Mouse (Mus musculus) liver, adult 2 months (tissue): ENCODE data around the gene Pdcd7. TPM values are rescaled to one million over a fixed set of nuclear protein-coding genes. Genes with fewer than 3 reads are reported as not detected.

Experiments
- DNase-seq: peaks from one replicate; pipeline ENCODE4 v3.0.0-alpha.2; 2011; ENCODE audit warnings: low read depth, low spot score; ENCODE audit errors: extremely low read depth
- H3K27ac ChIP-seq: fragments of 200-500 bp; replicated peaks from 2 replicates; pipeline ENCODE4 v1.5.1; 2012; ENCODE audit warnings: low read depth, mild to moderate bottlenecking, control low read depth, inconsistent platforms, low read length; ENCODE audit not compliant: insufficient read depth
- H3K27me3 ChIP-seq: fragments of 200-500 bp; 2 replicates; pipeline ENCODE4 v1.6.1; 2012; ENCODE audit warnings: mild to moderate bottlenecking, moderate library complexity, low read length, inconsistent platforms; ENCODE audit not compliant: control insufficient read depth, insufficient read depth
- H3K36me3 ChIP-seq: fragments of 200-500 bp; 2 replicates; pipeline ENCODE4 v1.6.1; 2012; ENCODE audit warnings: low read length, inconsistent platforms; ENCODE audit not compliant: control insufficient read depth, insufficient read depth
- H3K4me1 ChIP-seq: fragments of 200-500 bp; 2 replicates; pipeline ENCODE4 v1.6.1; 2011; ENCODE audit warnings: low read length; ENCODE audit not compliant: control insufficient read depth, insufficient read depth
- H3K4me3 ChIP-seq: fragments of 200-500 bp; 2 replicates; pipeline ENCODE4 v1.5.1; 2011; ENCODE audit warnings: low read depth, mild to moderate bottlenecking, control low read depth, low read length, moderate library complexity; ENCODE audit not compliant: insufficient read depth
- H3K79me2 ChIP-seq: fragments of 200-500 bp; 2 replicates; pipeline ENCODE4 v1.6.1; 2012; ENCODE audit warnings: inconsistent platforms, mild to moderate bottlenecking, low read length, moderate library complexity; ENCODE audit not compliant: control insufficient read depth, insufficient read depth
- H3K9ac ChIP-seq: fragments of 200-500 bp; 2 replicates; pipeline ENCODE4 v1.6.1; 2012; ENCODE audit warnings: low read depth, mild to moderate bottlenecking, control low read depth, inconsistent platforms, low read length
- CTCF ChIP-seq: fragments of 200-500 bp; IDR thresholded peaks from 2 replicates; pipeline ENCODE4 v1.5.1; 2011; ENCODE audit warnings: low read depth, low read length, control low read depth
- POLR2A ChIP-seq: fragments of 200-500 bp; IDR thresholded peaks from 2 replicates; pipeline ENCODE4 v1.6.1; 2011; ENCODE audit warnings: low read length, control low read depth; ENCODE audit not compliant: insufficient read depth; ENCODE audit errors: extremely low read depth
- WGBS: fragments of 180-500 bp; shearing (Covaris S2); methylation state at CpG from one replicate; pipeline ENCODE4 v1.1.7; 2018; 5-methylcytosine and 5-hydroxymethylcytosine counted together
- polyA plus RNA-seq: library from polyadenylated mRNA; depleted of rRNA; stranded (reverse); fragments of >200 nt; gene quantifications from 2 replicates; pipeline ENCODE4 v1.2.3, GENCODE M21; 2012
- total RNA-seq: library from RNA; depleted of rRNA; stranded (reverse); fragments of >200 nt; gene quantifications from 2 replicates; pipeline ENCODE4 v1.2.3, GENCODE M21; 2014

Gene Pdcd7
- total and polyA plus RNA-seq, 2 experiments = 4.5 to 5.6 TPM

GRCm38 (mm10) chr9:65346476-65347111, 690 bp downstream of the Pdcd7 start:
- Histone ChIP-seq H3K4me1 (peaks cover 7% of the 10 kb centered on the region), H3K79me2 (peaks cover 28% of the 10 kb centered on the region; the same call in 1 of the 2 replicates), H3K27me3 (no peaks in the 10 kb centered on the region), H3K27ac (peak overlapping the region; percentile 41), H3K9ac (peak overlapping the region; percentile 87), H3K4me3 (peak overlapping the region; percentile 79), H3K36me3 (no peaks in the 10 kb centered on the region)
- under 1% methylated on average over 77 of the region's 77 CpGs for WGBS
- peak; percentile 37 for DNase-seq
- no peak for TF ChIP-seq POLR2A
- TF ChIP-seq CTCF = no peak

GRCm38 (mm10) chr9:65347112-65347850, 1.4 kb downstream of the Pdcd7 start:
- H3K27ac ChIP-seq = peak overlapping the region; percentile 41; the same call in 1 of the 2 replicates
- H3K27me3 ChIP-seq = no peaks in the 10 kb centered on the region
- H3K79me2 ChIP-seq = peaks cover 28% of the 10 kb centered on the region; the same call in 1 of the 2 replicates
- peaks cover 7% of the 10 kb centered on the region for H3K4me1 ChIP-seq
- H3K9ac ChIP-seq = peak overlapping the region; percentile 87
- 23% methylated on average over 8 of the region's 8 CpGs for WGBS
- H3K4me3 ChIP-seq = peak overlapping the region; percentile 79
- H3K36me3 ChIP-seq = no peaks in the 10 kb centered on the region
- TF ChIP-seq POLR2A (no peak), CTCF (no peak)
- no peak for DNase-seq

- peaks cover 18% of the 10 kb centered on the region; the same call in 1 of the 2 replicates for H3K79me2 ChIP-seq
- H3K4me3 ChIP-seq = no peak overlapping the region
- no peak for DNase-seq
- H3K9ac ChIP-seq = no peak overlapping the region
- WGBS = 85% methylated on average over 5 of the region's 5 CpGs
- H3K27me3 ChIP-seq = no peaks in the 10 kb centered on the region
- no peak overlapping the region for H3K27ac ChIP-seq
- peaks cover 29% of the 10 kb centered on the region for H3K36me3 ChIP-seq
- peaks cover 1% of the 10 kb centered on the region; the same call in 1 of the 2 replicates for H3K4me1 ChIP-seq
- TF ChIP-seq POLR2A = no peak
- no peak for TF ChIP-seq CTCF
Measured at GRCm38 (mm10) chr9:65353251-65353650, 7.3 kb downstream of the Pdcd7 start.

GRCm38 (mm10) chr9:65356561-65356960, 10.7 kb downstream of the Pdcd7 start:
- DNase-seq = no peak
- TF ChIP-seq POLR2A = no peak
- no peak for TF ChIP-seq CTCF
- Histone ChIP-seq H3K79me2 (peaks cover 2% of the 10 kb centered on the region; the same call in 1 of the 2 replicates), H3K4me3 (no peak overlapping the region), H3K36me3 (peaks cover 58% of the 10 kb centered on the region), H3K4me1 (no peaks in the 10 kb centered on the region), H3K27me3 (no peaks in the 10 kb centered on the region), H3K27ac (no peak overlapping the region), H3K9ac (no peak overlapping the region)
- WGBS = 90% methylated on average over 7 of the region's 7 CpGs

GRCm38 (mm10) chr9:65356971-65357370, 11.1 kb downstream of the Pdcd7 start:
- WGBS = 85% methylated on average over 2 of the region's 2 CpGs
- Histone ChIP-seq H3K9ac (no peak overlapping the region), H3K27ac (no peak overlapping the region)

More at GRCm38 (mm10) chr9:65356971-65357370, 11.1 kb downstream of the Pdcd7 start:
- Histone ChIP-seq H3K4me1 (no peaks in the 10 kb centered on the region), H3K36me3 (peaks cover 61% of the 10 kb centered on the region), H3K4me3 (no peak overlapping the region), H3K79me2 (peaks cover 2% of the 10 kb centered on the region; the same call in 1 of the 2 replicates), H3K27me3 (no peaks in the 10 kb centered on the region)
- no peak for DNase-seq
- TF ChIP-seq POLR2A = no peak
- TF ChIP-seq CTCF = no peak
